Mouse (Mus musculus): ENCODE results near the gene Nprl2.
"Not testable (repeated sequence)": the region's sequence is repeated elsewhere in the genome, so short reads cannot be mapped to it uniquely, and the experiment has no call there.

Gene Nprl2

GRCm38 (mm10) chr9:107553541-107554318 is 11.7 kb downstream of the Nprl2 start:
- DNase-seq (ENCODE audit: low spot score in 2 of 2): no peak

GRCm38 (mm10) chr9:107554319-107554825 is 12.3 kb downstream of the Nprl2 start:
- peak; percentile 94 to 96 for DNase-seq (ENCODE audit: low spot score in 2 of 2)

- DNase-seq (ENCODE audit: low spot score in 2 of 2): peak; percentile 89 to 90
These were observed 13.0 kb downstream of the Nprl2 start for GRCm38 (mm10) chr9:107555031-107555457.

- no peak for DNase-seq (ENCODE audit: low spot score in 2 of 2)
These were observed 13.7 kb downstream of the Nprl2 start for GRCm38 (mm10) chr9:107555701-107556100.

GRCm38 (mm10) chr9:107556346-107556745 is 14.3 kb downstream of the Nprl2 start:
- DNase-seq (ENCODE audit: low spot score in 2 of 2): no peak

- DNase-seq (ENCODE audit: low spot score in 2 of 2): peak; percentile 96 to 98
These were observed 21.1 kb downstream of the Nprl2 start, which contains the start of gene Tusc2 for GRCm38 (mm10) chr9:107563029-107563581. Tusc2 (plus strand) TSS chr9:107563255.

GRCm38 (mm10) chr9:107565556-107565955 is 23.5 kb downstream of the Nprl2 start:
- not testable (repeated sequence) for DNase-seq (ENCODE audit: low spot score in 2 of 2)

GRCm38 (mm10) chr9:107566041-107566709 is 24.1 kb downstream of the Nprl2 start:
- peak; percentile 77 to 81 for DNase-seq (ENCODE audit: low spot score in 2 of 2)

- peak; percentile 81 to 92 for DNase-seq (ENCODE audit: low spot score in 2 of 2)
These were observed 24.8 kb downstream of the Nprl2 start for GRCm38 (mm10) chr9:107566855-107567254.

GRCm38 (mm10) chr9:107567702-107568319 is 25.8 kb downstream of the Nprl2 start, which contains the start of gene Hyal2:
Hyal2 (plus strand) TSS chr9:107567945.
- DNase-seq (ENCODE audit: low spot score in 2 of 2): peak in 1 of 2 experiments; percentile 64

- peak; percentile 85 to 90 for DNase-seq (ENCODE audit: low spot score in 2 of 2)
These were observed 26.6 kb downstream of the Nprl2 start for GRCm38 (mm10) chr9:107568331-107569261.

GRCm38 (mm10) chr9:107569270-107569669 is 27.2 kb downstream of the Nprl2 start:
- DNase-seq (ENCODE audit: low spot score in 2 of 2): no peak

GRCm38 (mm10) chr9:107570016-107570415 is 28.0 kb downstream of the Nprl2 start:
- DNase-seq (ENCODE audit: low spot score in 2 of 2): no peak

- no peak for DNase-seq (ENCODE audit: low spot score in 2 of 2)
These were observed 28.8 kb downstream of the Nprl2 start for GRCm38 (mm10) chr9:107570845-107571244.

GRCm38 (mm10) chr9:107571534-107572326 is 29.7 kb downstream of the Nprl2 start:
- DNase-seq (ENCODE audit: low spot score in 2 of 2): peak in 1 of 2 experiments; percentile 69

- DNase-seq (ENCODE audit: low spot score in 2 of 2): no peak
These were observed 30.3 kb downstream of the Nprl2 start for GRCm38 (mm10) chr9:107572327-107572662.

GRCm38 (mm10) chr9:107573774-107574173 is 31.7 kb downstream of the Nprl2 start:
- DNase-seq (ENCODE audit: low spot score in 2 of 2): not testable (repeated sequence)

- DNase-seq (ENCODE audit: low spot score in 2 of 2): no peak
These were observed 33.7 kb downstream of the Nprl2 start for GRCm38 (mm10) chr9:107575579-107576356.
